Mouse (Mus musculus): ENCODE measurements around the gene Mgat5.

Mgat5 gene

GRCm38 (mm10) chr1:127380140-127380539 is 175.3 kb downstream of the Mgat5 start:
- CTCF ChIA-PET = no interaction called here

GRCm38 (mm10) chr1:127380749-127381501 is 176.1 kb downstream of the Mgat5 start:
- CTCF ChIA-PET = interaction anchor here (0.8 to 0.9 kb wide), 2 partner anchors 9 to 177 kb away, joined by 3 read pairs; no protein-coding TSS in a partner anchor

- CTCF ChIA-PET = no interaction called here
Measured at GRCm38 (mm10) chr1:127383071-127383470, 178.3 kb downstream of the Mgat5 start.

- CTCF ChIA-PET = interaction anchor here (0.6 kb wide), 1 partner anchor 11 kb away, joined by 8 read pairs; no protein-coding TSS in a partner anchor
Measured at GRCm38 (mm10) chr1:127387226-127387625, 182.4 kb downstream of the Mgat5 start.

GRCm38 (mm10) chr1:127387661-127388060 is 182.8 kb downstream of the Mgat5 start:
- CTCF ChIA-PET = no interaction called here

- CTCF ChIA-PET = no interaction called here
Measured at GRCm38 (mm10) chr1:127394716-127395115, 189.9 kb downstream of the Mgat5 start.

- CTCF ChIA-PET = no interaction called here
Measured at GRCm38 (mm10) chr1:127395724-127396123, 190.9 kb downstream of the Mgat5 start.

- CTCF ChIA-PET = no interaction called here
Measured at GRCm38 (mm10) chr1:127396569-127397349, 191.9 kb downstream of the Mgat5 start.

- CTCF ChIA-PET = no interaction called here
Measured at GRCm38 (mm10) chr1:127397396-127397795, 192.6 kb downstream of the Mgat5 start.

GRCm38 (mm10) chr1:127398186-127398585 is 193.4 kb downstream of the Mgat5 start:
- CTCF ChIA-PET = no interaction called here

- CTCF ChIA-PET = no interaction called here
Measured at GRCm38 (mm10) chr1:127400198-127400597, 195.4 kb downstream of the Mgat5 start.

- CTCF ChIA-PET = no interaction called here
Measured at GRCm38 (mm10) chr1:127400666-127401065, 195.9 kb downstream of the Mgat5 start.

GRCm38 (mm10) chr1:127404655-127405054 is 199.8 kb downstream of the Mgat5 start:
- CTCF ChIA-PET = no interaction called here

GRCm38 (mm10) chr1:127408957-127409423 is 204.2 kb downstream of the Mgat5 start:
- CTCF ChIA-PET = interaction anchor here (0.6 to 1.2 kb wide), 6 partner anchors 39 to 681 kb away, joined by 3 to 4 read pairs (median 3); partner anchors contain the start of gene Mgat5

GRCm38 (mm10) chr1:127409512-127409911 is 204.7 kb downstream of the Mgat5 start:
- CTCF ChIA-PET = interaction anchor here (0.5 to 1.2 kb wide), 6 partner anchors 39 to 682 kb away, joined by 3 to 4 read pairs (median 3); partner anchors contain the start of gene Mgat5

GRCm38 (mm10) chr1:127414500-127414899 is 209.7 kb downstream of the Mgat5 start:
- CTCF ChIA-PET = interaction anchor here (0.5 kb wide), 1 partner anchor 109 kb away, joined by 4 read pairs; no protein-coding TSS in a partner anchor

- CTCF ChIA-PET = no interaction called here
Measured at GRCm38 (mm10) chr1:127415896-127416295, 211.1 kb downstream of the Mgat5 start.

GRCm38 (mm10) chr1:127416971-127417370 is 212.2 kb downstream of the Mgat5 start:
- CTCF ChIA-PET = no interaction called here

- CTCF ChIA-PET = interaction anchor here (0.6 kb wide), 1 partner anchor 16 kb away, joined by 3 read pairs; no protein-coding TSS in a partner anchor
Measured at GRCm38 (mm10) chr1:127418916-127419575, 214.2 kb downstream of the Mgat5 start.

GRCm38 (mm10) chr1:127419581-127419980 is 214.8 kb downstream of the Mgat5 start:
- CTCF ChIA-PET = no interaction called here

- CTCF ChIA-PET = no interaction called here
Measured at GRCm38 (mm10) chr1:127420383-127420782, 215.6 kb downstream of the Mgat5 start.

GRCm38 (mm10) chr1:127420795-127421194 is 216.0 kb downstream of the Mgat5 start:
- CTCF ChIA-PET = no interaction called here

Measured in spleen, embryonic (tissue).